Mouse (Mus musculus): Measurements from ENCODE around the gene H2-Ob.

Gene H2-Ob

DNA sequence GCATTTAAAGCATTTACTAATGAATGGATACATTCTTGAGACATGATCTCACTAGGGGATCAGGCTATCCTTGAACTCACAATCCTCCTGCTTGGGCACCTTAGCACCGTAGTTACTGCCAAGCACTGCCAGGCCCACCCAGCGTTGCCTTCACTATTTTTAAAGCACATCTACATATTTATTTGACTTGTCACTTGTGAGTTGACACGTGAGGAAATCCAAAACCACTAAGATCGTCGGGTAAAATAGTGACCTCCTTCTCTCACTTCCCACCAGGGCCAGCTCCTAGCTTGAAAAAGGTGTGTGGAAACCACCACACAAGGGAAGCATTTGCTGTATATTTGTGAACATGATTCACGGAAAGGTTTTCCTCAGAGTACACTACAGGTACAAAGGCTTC is 48.3 kb downstream of the H2-Ob start:
- no peak for DNase-seq

DNA sequence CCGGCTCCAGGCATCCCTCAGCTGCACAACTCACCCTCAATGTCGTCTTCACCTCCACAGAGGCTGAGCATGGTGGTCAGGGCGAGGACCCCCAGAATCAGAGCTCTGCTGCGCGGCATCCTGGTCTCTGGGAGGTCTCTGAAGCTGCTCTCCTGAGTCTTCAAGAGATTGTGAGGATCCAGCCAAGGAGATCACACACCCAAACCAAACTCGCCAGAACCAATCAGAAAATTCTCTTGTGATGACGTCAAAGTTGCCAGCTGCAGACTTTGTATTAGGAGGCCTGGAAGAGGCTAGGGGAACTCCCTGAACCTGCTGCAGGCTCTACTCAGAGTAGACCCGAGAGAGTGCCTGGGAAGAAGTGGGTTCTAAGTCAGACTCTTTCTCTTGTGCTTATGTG is 48.9 kb downstream of the H2-Ob start, which contains the start of gene H2-Aa:
Gene H2-Aa (minus strand): TSS at position 176 of the 400 bp plus-strand sequence.
- peak; percentile 60 for DNase-seq

DNA sequence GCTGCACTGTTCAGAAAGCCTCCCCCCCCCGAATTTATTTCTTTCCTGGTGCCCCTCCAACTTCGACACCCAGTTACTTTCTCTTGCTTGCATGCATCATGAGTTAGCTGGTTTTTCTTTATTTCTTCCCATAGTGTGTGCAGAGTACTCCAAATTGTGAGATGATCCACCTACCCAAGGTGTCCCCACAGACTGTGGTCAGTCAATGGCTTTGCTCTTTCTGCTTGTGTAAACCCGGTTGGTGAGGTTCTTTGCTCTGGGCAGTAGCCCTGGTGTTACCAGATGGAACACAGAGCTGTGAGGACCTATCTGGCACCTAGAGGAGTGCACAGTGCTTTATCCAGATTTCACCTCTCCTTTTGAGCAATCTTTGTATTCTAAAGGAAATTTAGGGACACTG is 49.4 kb downstream of the H2-Ob start:
- no peak for DNase-seq

DNA sequence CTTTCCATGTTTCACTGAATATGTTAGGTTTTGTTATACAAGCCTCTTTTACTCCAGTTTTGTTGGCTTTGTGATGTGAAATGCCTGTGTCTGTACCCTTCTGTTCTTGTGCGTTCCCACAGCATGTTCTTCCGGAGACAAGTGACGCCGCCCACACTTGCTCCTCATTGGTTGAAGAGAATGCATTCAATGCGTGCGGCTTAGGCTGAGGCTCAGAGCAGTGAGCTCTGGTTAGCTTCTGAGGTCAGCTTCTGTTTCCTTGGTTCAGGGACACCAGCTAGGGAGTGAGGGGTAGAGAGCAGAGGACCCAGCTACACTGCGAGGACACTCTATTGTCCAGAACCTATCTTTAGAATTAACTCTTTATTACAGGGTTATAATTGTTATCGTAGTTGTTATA is 52.9 kb downstream of the H2-Ob start:
- DNase-seq, result peak; percentile 88

DNA sequence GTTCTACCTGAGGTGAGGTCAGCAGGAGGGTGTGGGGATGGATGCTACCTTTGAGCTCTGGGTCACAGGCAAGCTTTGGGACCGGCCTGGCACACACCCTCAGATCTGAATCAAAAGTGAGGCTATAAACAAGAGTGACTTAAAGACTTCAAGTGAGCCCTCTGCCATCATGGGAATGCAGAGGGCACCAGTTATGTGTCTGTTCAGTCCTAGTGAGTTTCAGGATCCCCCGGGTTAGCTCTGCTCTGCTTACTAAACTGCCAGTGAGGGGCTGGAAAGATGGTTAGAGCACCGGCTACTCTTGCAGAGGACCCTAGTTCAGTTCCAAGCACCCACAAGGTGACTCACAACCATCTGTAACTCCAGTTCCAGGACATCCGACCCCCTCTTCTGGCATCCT is 53.9 kb downstream of the H2-Ob start:
- no peak for DNase-seq

DNA sequence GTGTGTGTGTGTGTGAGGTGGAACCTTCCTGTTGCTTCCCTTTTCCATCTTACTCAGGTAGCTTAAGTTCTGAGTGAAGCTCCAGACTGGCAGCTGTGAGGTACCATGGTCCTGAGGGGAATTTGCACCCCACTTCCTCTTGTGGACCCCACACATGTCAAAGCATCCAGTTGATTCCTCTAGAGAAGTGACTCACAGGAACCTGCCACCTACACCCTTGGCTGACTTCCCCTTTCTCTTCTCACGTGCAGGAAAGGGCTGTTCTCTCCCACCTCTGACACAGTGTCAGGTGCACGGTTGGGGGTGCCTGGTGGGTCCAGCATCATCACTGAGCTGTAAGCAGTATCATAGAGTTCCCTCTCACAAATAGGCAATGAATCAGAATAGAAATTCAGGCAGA is 54.8 kb downstream of the H2-Ob start:
- DNase-seq, result no peak

DNA sequence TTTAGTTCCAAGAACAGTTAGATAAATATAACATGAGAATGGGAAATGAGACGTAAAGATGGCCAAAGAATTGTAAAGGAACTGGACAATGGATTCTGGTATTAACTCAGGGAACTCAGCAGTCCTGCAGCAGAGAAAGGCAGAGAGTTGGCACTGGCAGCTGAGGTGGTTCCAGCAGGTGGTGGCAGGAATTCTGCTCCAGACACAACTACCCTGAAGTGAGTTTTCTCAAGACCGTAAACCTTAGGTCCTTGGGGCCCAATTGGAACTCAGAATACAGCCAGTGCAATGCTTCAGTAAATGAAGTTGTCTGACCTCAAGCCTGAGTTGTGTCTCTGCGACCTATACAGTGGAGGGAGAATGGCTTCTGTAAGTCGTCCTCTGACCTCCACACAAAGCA is 55.5 kb downstream of the H2-Ob start:
- no peak for DNase-seq

DNA sequence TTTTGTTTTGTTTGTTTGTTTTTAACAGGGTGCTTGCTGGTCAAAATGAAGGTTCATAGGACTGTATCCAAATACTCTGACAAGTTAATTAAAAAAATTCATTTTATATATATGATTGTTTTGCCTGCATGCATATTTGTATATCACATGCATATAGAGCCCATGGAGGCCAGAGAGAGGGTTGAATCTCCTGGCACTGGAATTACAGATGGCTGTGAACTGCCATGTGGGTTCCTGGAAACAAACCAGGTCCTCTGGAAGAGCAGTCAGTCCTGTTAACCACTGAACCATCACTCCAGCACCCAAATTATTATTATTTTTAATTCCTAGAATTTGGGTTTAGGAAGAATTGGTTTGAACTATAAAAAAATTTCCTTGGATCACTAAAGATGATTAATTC is 56.6 kb downstream of the H2-Ob start:
- DNase-seq, result no peak

DNA sequence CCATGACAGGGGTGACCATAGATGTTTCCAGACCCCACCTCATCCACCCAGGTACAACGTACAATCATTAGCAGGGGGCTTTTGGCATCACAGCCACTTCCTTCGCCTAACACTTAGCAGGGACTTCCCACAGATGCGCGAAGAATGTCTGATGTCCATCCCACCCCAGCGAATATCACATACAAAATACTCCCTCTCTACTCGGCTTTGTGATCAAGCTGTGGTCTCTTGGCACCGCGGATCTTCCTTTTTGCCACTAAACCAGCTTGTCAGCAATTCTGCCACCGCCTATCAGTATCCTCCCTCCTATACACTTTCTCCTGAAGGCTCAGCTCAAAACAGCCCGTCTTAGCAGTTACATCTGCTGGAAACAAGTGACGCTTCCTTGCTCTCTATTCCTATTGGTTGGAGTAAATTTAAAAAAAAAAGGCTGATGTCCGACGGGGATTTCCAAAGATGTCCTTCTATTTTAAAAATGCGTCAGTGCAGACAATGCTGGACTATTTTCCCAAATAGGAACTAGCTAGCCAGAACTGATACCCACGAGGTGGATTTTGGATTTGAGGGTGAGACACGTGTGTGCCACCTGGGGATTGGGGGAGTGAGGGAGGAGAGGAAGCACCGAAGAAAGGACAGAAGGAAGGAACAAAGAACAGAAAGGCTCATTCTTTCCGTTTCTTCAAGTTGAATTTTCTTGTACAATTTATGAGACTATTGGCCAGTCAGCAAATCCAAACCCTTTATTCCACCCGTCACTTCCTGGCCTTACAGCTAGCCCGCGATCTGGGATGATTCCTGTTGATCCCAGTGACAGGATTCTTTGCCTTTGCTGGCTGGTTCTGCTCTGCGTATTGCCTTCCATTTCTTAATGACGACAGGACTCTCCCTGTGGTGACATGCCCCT is 57.4 kb downstream of the H2-Ob start:
- DNase-seq, result peak; percentile 71

DNA sequence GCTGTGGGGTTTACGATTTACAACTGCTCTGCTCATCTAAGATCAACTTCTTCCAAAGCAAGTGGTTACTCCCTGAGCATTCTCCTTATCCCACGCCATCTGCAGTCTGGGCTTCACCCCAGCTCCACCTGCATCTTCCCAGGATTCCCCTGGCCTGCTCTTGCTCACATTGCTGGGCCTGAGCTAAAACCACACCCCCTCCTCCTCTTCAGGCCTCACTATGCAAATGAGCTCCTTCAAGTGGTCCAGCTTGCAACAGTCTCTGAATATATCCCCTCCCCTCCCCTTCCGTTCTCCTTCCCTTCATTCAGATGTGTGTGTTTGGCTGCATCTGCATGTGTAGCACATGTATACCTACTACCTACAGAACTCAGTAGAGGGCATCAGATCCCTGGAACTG is 60.7 kb downstream of the H2-Ob start:
- no peak for DNase-seq

DNA sequence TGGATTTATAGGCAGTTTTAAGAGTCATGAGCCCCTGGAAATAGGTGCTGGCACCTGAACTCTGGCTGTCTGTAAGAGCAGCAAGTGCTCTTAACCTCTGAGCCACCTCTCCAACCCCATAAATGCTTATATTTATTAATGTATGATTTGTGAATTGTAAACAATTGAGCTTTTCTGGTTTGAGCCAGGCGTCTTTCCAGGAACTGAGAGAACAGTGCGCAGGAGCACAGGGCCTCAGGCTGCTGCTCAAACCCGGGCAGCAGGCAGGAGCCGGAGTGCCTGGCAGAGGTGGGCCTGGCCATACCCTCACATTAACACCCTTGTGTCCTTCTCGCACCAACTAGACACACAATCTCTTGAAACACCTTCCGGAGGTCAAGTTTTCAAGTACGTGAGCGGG is 61.4 kb downstream of the H2-Ob start:
- no peak for DNase-seq

DNA sequence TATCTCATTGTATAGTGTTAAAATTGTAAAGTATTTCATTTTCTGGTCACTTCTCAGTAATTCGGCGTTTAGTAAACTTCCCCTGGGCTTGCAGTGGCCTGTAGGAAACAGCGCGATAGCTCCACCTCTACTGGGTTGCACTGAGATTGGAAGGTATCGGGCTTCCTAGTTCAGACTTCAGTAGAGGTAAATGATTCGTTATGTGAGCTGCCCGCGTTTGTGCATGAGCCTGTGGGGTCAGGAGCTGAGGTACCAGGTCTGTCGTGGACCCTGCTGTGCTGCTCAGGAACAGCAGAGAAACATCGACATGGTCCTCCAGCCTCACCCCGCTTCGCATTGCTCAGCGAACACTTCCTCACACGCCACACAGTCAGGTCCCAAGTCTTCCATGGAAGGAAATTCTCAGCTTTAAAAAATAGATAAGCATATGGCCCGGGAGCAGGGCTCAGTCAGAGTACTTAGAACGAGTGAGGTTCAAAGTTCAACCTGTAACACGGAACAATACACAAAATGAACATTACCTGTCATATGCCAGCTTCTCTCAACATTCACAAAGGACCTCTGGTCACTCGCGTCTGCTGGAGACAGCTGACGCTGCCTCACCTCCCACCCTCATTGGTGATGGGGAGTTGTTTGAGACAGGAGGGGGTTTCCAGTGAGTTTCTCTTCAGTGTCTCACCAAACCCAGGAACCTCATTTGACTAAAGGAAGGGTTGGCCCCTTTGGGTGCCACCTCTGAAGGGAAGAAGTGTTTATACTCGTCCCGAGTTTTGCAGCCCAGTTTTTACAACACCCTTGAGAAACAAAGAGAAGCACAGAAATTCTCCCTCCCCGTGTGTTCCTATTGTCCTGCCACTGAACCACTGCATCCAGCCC is 62.2 kb downstream of the H2-Ob start:
- no peak for DNase-seq

DNA sequence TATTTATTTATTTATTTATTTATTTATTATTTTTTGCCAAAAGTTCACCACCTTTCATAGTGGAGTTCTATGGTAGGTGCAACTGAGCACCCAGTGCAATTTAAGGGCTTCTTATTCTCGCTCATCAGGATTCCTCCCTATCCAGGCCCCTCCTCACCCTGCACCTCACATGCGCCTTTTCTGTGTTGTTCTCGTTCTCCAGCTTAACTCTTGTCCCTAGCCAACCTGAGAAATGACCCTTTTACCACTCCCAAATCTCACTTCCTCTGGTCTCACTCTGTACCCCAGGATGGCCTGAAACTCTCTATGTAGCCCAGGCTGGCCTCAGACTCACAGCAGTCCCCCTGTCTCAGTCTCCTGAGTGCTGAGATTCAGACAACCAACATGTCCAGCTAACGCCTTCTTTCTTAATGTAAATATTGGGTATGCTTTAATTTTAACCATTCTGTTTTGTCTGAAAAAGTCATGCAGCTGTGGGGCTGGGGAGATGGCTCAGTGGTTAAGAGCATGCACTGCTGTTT is 63.0 kb downstream of the H2-Ob start:
- no peak for DNase-seq

DNA sequence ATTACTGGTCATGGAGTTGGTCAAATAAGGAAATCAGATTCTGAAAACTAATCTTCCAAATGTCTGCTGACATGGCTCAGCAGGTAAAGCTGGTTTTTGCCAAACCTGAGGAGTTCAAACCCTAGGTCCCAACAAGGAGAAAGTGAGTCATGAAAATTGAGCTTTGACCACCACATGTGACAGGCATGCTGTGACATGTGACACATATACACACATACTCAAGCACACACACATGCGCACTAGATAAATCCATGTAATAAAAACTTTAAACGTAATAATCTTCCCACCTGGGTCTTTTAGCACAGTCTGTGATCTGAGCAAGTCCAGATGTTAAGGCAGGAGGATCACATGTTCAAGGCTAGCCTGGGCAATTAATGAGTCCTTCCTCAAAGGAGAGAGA is 65.1 kb downstream of the H2-Ob start:
- DNase-seq, result no peak

All from retina, postnatal 1 day (tissue).